Mouse (Mus musculus) liver, embryonic 15.5 days (tissue): Measurements from ENCODE around the gene Sec22b. TPM values are rescaled to one million over a fixed set of nuclear protein-coding genes. Genes with fewer than 3 reads are reported as not detected.

Source experiments
- ATAC-seq: fragments of 200-750 bp; cut with Nextera tagmentation; 2 replicates; pipeline ENCODE4 v1.8.0; 2017; ENCODE audit warnings: moderate number of reproducible peaks, mild to moderate bottlenecking, moderate library complexity; ENCODE audit not compliant: insufficient read depth
- H3K27ac ChIP-seq: fragments of 300-500 bp; sonication (generic); replicated peaks from 2 replicates; pipeline ENCODE4 v1.5.1; 2015; ENCODE audit warnings: mild to moderate bottlenecking, inconsistent platforms
- H3K27me3 ChIP-seq: fragments of 300-500 bp; sonication (generic); 2 replicates; pipeline ENCODE4 v1.6.1; 2015; ENCODE audit warnings: mild to moderate bottlenecking, inconsistent platforms
- H3K36me3 ChIP-seq: fragments of 300-500 bp; sonication (generic); replicated peaks from 2 replicates; pipeline ENCODE4 v1.6.1; 2015; ENCODE audit warnings: moderate library complexity, mild to moderate bottlenecking, inconsistent platforms
- H3K4me1 ChIP-seq: fragments of 300-500 bp; sonication (generic); replicated peaks from 2 replicates; pipeline ENCODE4 v1.6.1; 2015; ENCODE audit warnings: inconsistent platforms
- H3K4me2 ChIP-seq: fragments of 300-500 bp; sonication (generic); 2 replicates; pipeline ENCODE4 v1.6.1; 2015; ENCODE audit warnings: moderate library complexity, mild to moderate bottlenecking, inconsistent platforms
- H3K4me3 ChIP-seq: fragments of 300-500 bp; sonication (generic); replicated peaks from 2 replicates; pipeline ENCODE4 v1.5.1; 2015; ENCODE audit warnings: mild to moderate bottlenecking, inconsistent platforms
- H3K9ac ChIP-seq: fragments of 300-500 bp; sonication (generic); 2 replicates; pipeline ENCODE4 v1.6.1; 2015; ENCODE audit warnings: moderate library complexity, mild to moderate bottlenecking, inconsistent platforms
- H3K9me3 ChIP-seq: fragments of 300-500 bp; sonication (generic); replicated peaks from 2 replicates; pipeline ENCODE4 v1.6.1; 2016; ENCODE audit warnings: inconsistent platforms
- WGBS: fragments of 180-500 bp; shearing (Covaris S2); methylation state at CpG from one replicate; pipeline ENCODE4 v1.1.7; 2015; ENCODE audit warnings: mixed read lengths; ENCODE audit not compliant: insufficient replicate concordance; 5-methylcytosine and 5-hydroxymethylcytosine counted together
- polyA plus RNA-seq: library from polyadenylated mRNA; unstranded; fragments of >200 nt; fragmentation: Nextera tagmentation; extraction: Ambion mirVana; gene quantifications from 2 replicates; pipeline ENCODE4 v1.2.1, GENCODE M21; 2015

Sec22b gene
- polyA plus RNA-seq, 1 experiment from 2014 or later, result 57.9 TPM

- H3K4me3 ChIP-seq, result no peak overlapping the region; the same call in 1 of the 2 replicates
- H3K27me3 ChIP-seq, result no peaks in the 10 kb centered on the region
- peaks cover 81% of the 10 kb centered on the region for H3K4me1 ChIP-seq
- H3K4me2 ChIP-seq, result peak overlapping the region; percentile 64
- no peak for ATAC-seq
- 0 out of 2 replicates have a peak overlapping the region, but pooled peaks have one; percentile 41 for H3K27ac ChIP-seq
- H3K9ac ChIP-seq, result peak overlapping the region; percentile 1; the same call in 1 of the 2 replicates
- H3K36me3 ChIP-seq, result no peaks in the 10 kb centered on the region
- 14% methylated on average over 6 of the region's 6 CpGs for WGBS
- no peaks in the 10 kb centered on the region for H3K9me3 ChIP-seq
Measured at GRCm38 (mm10) chr3:97933251-97933650, 32.3 kb downstream of the Sec22b start.

GRCm38 (mm10) chr3:97933811-97934210, 32.8 kb downstream of the Sec22b start:
- no peak overlapping the region for H3K9ac ChIP-seq
- 46% methylated on average over 5 of the region's 5 CpGs for WGBS
- 0 out of 2 replicates have a peak overlapping the region, but pooled peaks have one; percentile 24 for H3K27ac ChIP-seq
- no peaks in the 10 kb centered on the region for H3K27me3 ChIP-seq
- peak overlapping the region; percentile 64 for H3K4me2 ChIP-seq
- no peak overlapping the region for H3K4me3 ChIP-seq
- no peaks in the 10 kb centered on the region for H3K9me3 ChIP-seq
- no peaks in the 10 kb centered on the region for H3K36me3 ChIP-seq
- ATAC-seq, result no peak
- peaks cover 80% of the 10 kb centered on the region for H3K4me1 ChIP-seq

GRCm38 (mm10) chr3:97934331-97935300, 33.6 kb downstream of the Sec22b start:
- Histone ChIP-seq H3K9ac (no peak overlapping the region), H3K9me3 (no peaks in the 10 kb centered on the region), H3K27me3 (no peaks in the 10 kb centered on the region), H3K4me1 (peaks cover 81% of the 10 kb centered on the region), H3K27ac (no peak overlapping the region), H3K4me3 (no peak overlapping the region), H3K36me3 (no peaks in the 10 kb centered on the region), H3K4me2 (no peak overlapping the region)
- no peak for ATAC-seq
- 69% methylated on average over 6 of the region's 6 CpGs for WGBS

- ATAC-seq, result no peak
- 20% methylated on average over 17 of the region's 17 CpGs for WGBS
- Histone ChIP-seq H3K9ac (no peak overlapping the region), H3K36me3 (no peaks in the 10 kb centered on the region), H3K4me1 (peaks cover 81% of the 10 kb centered on the region), H3K9me3 (no peaks in the 10 kb centered on the region), H3K27me3 (no peaks in the 10 kb centered on the region), H3K4me3 (no peak overlapping the region), H3K4me2 (peak overlapping the region; percentile 43), H3K27ac (0 out of 2 replicates have a peak overlapping the region, but pooled peaks have one; percentile 38)
Measured at GRCm38 (mm10) chr3:97937068-97937944, 36.3 kb downstream of the Sec22b start.

GRCm38 (mm10) chr3:97937945-97938266, 36.9 kb downstream of the Sec22b start:
- 33% methylated on average over 6 of the region's 6 CpGs for WGBS
- Histone ChIP-seq H3K9ac (no peak overlapping the region), H3K4me2 (peak overlapping the region; percentile 43), H3K36me3 (no peaks in the 10 kb centered on the region), H3K4me3 (no peak overlapping the region), H3K27ac (0 out of 2 replicates have a peak overlapping the region, but pooled peaks have one; percentile 38), H3K4me1 (peaks cover 82% of the 10 kb centered on the region), H3K27me3 (no peaks in the 10 kb centered on the region), H3K9me3 (no peaks in the 10 kb centered on the region)
- ATAC-seq, result no peak

GRCm38 (mm10) chr3:97938814-97939526, 38.0 kb downstream of the Sec22b start:
- Histone ChIP-seq H3K27ac (peak overlapping the region; percentile 55), H3K27me3 (no peaks in the 10 kb centered on the region), H3K4me2 (no peak overlapping the region), H3K36me3 (no peaks in the 10 kb centered on the region), H3K9me3 (no peaks in the 10 kb centered on the region), H3K4me3 (no peak overlapping the region), H3K4me1 (peaks cover 74% of the 10 kb centered on the region), H3K9ac (no peak overlapping the region)
- ATAC-seq, result no peak
- 65% methylated on average over 7 of the region's 7 CpGs for WGBS

GRCm38 (mm10) chr3:97939626-97940510, 38.9 kb downstream of the Sec22b start:
- Histone ChIP-seq H3K4me2 (no peak overlapping the region), H3K27me3 (no peaks in the 10 kb centered on the region), H3K4me3 (no peak overlapping the region), H3K27ac (peak overlapping the region; percentile 55), H3K9me3 (no peaks in the 10 kb centered on the region), H3K9ac (no peak overlapping the region), H3K4me1 (peaks cover 66% of the 10 kb centered on the region), H3K36me3 (no peaks in the 10 kb centered on the region)
- peak; percentile 45 for ATAC-seq
- WGBS, result 29% methylated on average over 10 of the region's 10 CpGs

GRCm38 (mm10) chr3:97940511-97941204, 39.7 kb downstream of the Sec22b start:
- Histone ChIP-seq H3K4me1 (peaks cover 64% of the 10 kb centered on the region), H3K4me3 (no peak overlapping the region), H3K36me3 (no peaks in the 10 kb centered on the region), H3K4me2 (no peak overlapping the region), H3K9ac (no peak overlapping the region), H3K27me3 (no peaks in the 10 kb centered on the region), H3K9me3 (no peaks in the 10 kb centered on the region), H3K27ac (no peak overlapping the region)
- 55% methylated on average over 9 of the region's 9 CpGs for WGBS
- ATAC-seq, result no peak

GRCm38 (mm10) chr3:97941440-97942259, 40.7 kb downstream of the Sec22b start:
- peak overlapping the region; percentile 48 for H3K27ac ChIP-seq
- H3K4me1 ChIP-seq, result peaks cover 65% of the 10 kb centered on the region
- no peaks in the 10 kb centered on the region for H3K36me3 ChIP-seq
- no peaks in the 10 kb centered on the region for H3K27me3 ChIP-seq
- H3K9ac ChIP-seq, result peak overlapping the region; percentile 33; the same call in 1 of the 2 replicates
- no peak for ATAC-seq
- H3K4me2 ChIP-seq, result peak overlapping the region; percentile 63
- peak overlapping the region; percentile 24; the same call in 1 of the 2 replicates for H3K4me3 ChIP-seq
- 21% methylated on average over 11 of the region's 11 CpGs for WGBS
- no peaks in the 10 kb centered on the region for H3K9me3 ChIP-seq
